Mouse (Mus musculus) testis, adult 2 months (tissue): ENCODE measurements at regions not wholly inside any gene's neighbourhood (a gene's known extent, or its start where the extent isn't known, plus 50 kb on each side); places are given as distances from the start of the nearest gene placed in this dataset.

Experiments
- CTCF ChIP-seq: fragments of 200-500 bp; IDR thresholded peaks from 2 replicates; pipeline ENCODE4 v1.5.1; 2012; ENCODE audit warnings: low read depth, mild to moderate bottlenecking, inconsistent platforms, low read length, moderate library complexity; ENCODE audit not compliant: control insufficient read depth, insufficient read depth, insufficient replicate concordance
- POLR2A ChIP-seq: fragments of 200-500 bp; IDR thresholded peaks from 2 replicates; pipeline ENCODE4 v1.6.1; 2012; ENCODE audit warnings: low read depth, mild to moderate bottlenecking, inconsistent platforms, low read length, moderate library complexity; ENCODE audit not compliant: control insufficient read depth

DNA sequence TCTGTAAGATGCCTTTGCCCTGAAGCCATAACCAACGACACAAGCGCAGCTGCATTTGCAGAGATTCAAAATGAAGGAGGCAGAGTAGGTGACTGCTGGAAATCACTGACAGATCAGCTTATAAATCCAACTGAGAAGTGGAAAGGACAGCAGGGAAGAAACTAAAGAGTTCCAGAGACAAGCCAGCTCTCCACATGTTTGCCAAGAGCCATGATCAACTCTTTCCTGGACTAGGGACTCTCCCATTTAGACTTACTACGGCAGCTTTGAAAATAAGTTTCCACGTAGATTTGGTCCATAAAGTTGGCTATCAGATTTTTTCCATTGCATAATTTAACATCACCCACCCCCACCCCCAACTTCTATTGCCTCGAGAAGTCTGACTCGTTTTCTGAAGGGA, 269.7 kb downstream of the Ndfip2 start:
- TF ChIP-seq POLR2A (no peak), CTCF (no peak)
